Mouse (Mus musculus): ENCODE data around the gene Anxa11.
A peak's percentile ranks its signal among the peaks of the same experiment; 100 is the strongest.
"Not testable (repeated sequence)": the region's sequence is repeated elsewhere in the genome, so short reads cannot be mapped to it uniquely, and the experiment has no call there.

The Anxa11 gene

DNA sequence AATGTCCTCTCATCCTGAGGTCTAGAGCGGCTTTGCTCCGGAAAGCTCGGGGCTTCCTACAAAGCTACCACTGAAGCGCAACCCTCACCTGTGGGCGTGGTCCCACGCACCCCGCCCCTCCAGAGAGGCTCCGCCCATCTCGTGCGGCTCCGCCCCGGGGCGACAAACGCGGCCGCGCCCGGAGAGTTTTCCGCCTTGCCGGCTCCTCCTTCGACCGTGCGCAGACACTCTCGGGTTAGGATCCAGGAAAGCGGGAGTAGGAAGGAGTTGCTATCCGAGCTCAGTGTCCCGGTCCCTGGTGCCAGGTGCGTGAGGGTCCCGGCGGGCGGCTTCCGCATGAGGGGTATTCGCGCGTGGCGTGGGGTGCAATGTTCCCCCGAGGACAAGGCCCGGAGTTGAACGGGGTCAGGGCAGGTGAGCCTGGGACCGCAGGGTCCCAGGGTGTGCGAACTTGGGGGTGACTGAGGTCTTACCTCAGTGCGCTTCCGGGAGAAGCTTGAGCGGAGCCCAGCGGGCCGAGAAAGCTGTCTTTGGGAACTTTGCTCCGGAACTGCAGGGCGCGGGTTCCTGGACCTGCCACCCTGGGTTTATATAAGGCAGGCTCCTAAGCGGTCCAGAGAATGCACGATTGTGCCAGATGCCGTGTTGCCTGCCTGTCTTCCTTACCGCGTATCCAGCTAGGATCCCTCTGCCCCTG is at the start of gene Anxa11:
Anxa11 (plus strand) TSS at position 166 of the 697 bp plus-strand sequence.
- H3K27me3 ChIP-seq (ENCODE audit: control insufficient read depth, insufficient read depth, low read length, poor library complexity, severe bottlenecking): no peaks in the 10 kb centered on the region
- DNase-seq (ENCODE audit: low read depth, low spot score): peak; percentile 92
- H3K36me3 ChIP-seq (ENCODE audit: control insufficient read depth, insufficient read depth, low read length, poor library complexity, severe bottlenecking): no peaks in the 10 kb centered on the region

DNA sequence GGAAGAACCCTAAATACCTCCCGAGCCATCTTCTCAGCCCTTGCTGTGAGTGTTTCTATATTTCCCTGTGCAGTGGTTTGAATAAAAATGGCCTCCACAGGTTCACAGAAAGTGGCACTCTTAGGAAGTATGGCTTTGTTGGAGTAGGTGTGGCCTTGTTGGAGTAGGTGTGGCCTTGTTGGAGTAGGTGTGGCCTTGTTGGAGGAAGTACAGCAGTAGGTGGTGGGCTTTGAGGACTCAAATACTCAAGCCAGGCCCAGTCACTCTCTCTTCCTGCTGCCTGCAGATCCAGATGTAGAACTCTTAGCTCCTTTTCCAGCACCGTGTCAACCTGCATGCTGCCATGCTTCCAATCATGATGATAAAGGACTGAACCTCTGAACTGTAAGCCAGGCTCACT is 47.6 kb upstream of the Anxa11 start:
- Histone ChIP-seq H3K36me3 (ENCODE audit: control insufficient read depth, insufficient read depth, low read length, poor library complexity, severe bottlenecking) (no peaks in the 10 kb centered on the region), H3K27me3 (ENCODE audit: control insufficient read depth, insufficient read depth, low read length, poor library complexity, severe bottlenecking) (no peaks in the 10 kb centered on the region)
- no peak for DNase-seq (ENCODE audit: low read depth, low spot score)

- Histone ChIP-seq H3K36me3 (ENCODE audit: control insufficient read depth, insufficient read depth, low read length, poor library complexity, severe bottlenecking) (no peaks in the 10 kb centered on the region), H3K27me3 (ENCODE audit: control insufficient read depth, insufficient read depth, low read length, poor library complexity, severe bottlenecking) (no peaks in the 10 kb centered on the region)
- no peak for DNase-seq (ENCODE audit: low read depth, low spot score)
These were observed 46.9 kb upstream of the Anxa11 start for GRCm38 (mm10) chr14:25795067-25795466.

DNA sequence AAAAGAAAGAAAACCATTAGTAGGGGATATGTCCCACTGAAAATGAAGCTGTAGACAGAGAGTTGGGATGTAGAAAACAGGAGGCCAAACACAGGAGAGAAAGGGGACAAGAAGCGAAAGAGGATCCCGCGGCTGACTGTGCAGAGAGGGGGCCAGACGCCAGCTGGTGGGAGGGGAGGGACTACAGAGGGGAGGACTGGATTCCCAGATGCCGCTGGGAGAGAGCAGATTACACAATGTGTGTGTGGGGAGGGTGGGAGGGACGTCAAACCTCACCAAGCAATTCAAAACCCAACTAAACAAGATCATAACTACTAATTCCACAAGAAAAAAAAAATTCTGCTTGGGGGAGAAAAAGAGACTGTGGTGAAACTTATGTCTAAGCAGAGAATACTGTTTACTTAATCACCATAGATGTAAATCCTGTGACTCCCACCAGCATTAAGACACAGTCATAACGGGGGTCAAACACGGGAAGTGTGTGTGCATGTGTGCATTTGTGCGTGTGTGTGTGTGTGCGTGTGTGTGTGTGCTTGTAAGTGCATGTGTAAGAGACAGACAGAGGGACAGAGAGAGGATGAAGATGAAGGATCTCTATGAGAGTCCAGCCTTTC is 46.3 kb upstream of the Anxa11 start:
- Histone ChIP-seq H3K36me3 (ENCODE audit: control insufficient read depth, insufficient read depth, low read length, poor library complexity, severe bottlenecking) (no peaks in the 10 kb centered on the region), H3K27me3 (ENCODE audit: control insufficient read depth, insufficient read depth, low read length, poor library complexity, severe bottlenecking) (no peaks in the 10 kb centered on the region)
- no peak for DNase-seq (ENCODE audit: low read depth, low spot score)

DNA sequence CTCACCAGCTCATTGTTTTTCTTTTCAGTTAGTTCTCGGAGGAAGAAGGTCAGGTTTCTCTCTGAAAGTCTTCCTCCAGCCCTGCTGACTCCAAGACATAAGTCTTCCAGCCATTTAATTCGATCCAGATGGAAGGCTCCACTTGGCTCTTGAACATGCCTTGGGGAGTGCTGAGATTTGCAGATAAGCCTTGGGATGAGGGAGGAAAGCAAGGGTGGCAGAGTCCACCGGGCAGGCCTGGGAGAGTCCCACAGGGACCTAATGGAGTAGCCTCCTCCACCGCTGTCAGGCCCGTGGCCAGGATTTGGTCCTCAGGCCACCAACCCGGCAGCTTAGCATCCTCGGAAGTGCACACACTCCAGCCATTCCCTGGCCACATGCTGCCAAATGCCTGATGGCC is 45.3 kb upstream of the Anxa11 start:
- Histone ChIP-seq H3K27me3 (ENCODE audit: control insufficient read depth, insufficient read depth, low read length, poor library complexity, severe bottlenecking) (no peaks in the 10 kb centered on the region), H3K36me3 (ENCODE audit: control insufficient read depth, insufficient read depth, low read length, poor library complexity, severe bottlenecking) (no peaks in the 10 kb centered on the region)
- DNase-seq (ENCODE audit: low read depth, low spot score): no peak

GRCm38 (mm10) chr14:25800166-25800960 is 41.6 kb upstream of the Anxa11 start:
- DNase-seq (ENCODE audit: low read depth, low spot score): peak; percentile 85
- H3K27me3 ChIP-seq (ENCODE audit: control insufficient read depth, insufficient read depth, low read length, poor library complexity, severe bottlenecking): no peaks in the 10 kb centered on the region
- no peaks in the 10 kb centered on the region for H3K36me3 ChIP-seq (ENCODE audit: control insufficient read depth, insufficient read depth, low read length, poor library complexity, severe bottlenecking)

DNA sequence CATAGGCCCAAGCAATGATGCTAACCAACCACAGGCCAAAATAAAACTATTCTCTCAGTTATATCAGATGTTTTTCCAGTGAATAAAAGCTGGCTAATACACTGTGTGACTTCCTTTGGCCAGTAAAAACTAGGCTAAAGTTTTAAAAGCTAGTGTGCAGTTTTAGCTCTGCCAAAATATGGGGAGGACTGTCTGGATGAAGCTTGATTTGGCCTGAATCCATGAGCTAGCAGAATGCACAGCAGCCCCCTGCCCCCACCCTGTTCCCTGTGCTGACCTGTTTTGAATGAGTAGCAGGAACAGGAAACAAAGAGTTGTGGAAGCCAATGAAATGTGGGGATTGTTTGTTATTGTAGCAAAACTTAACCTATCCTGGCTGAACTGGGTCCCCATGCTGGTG is 39.4 kb upstream of the Anxa11 start:
- DNase-seq (ENCODE audit: low read depth, low spot score): no peak
- Histone ChIP-seq H3K36me3 (ENCODE audit: control insufficient read depth, insufficient read depth, low read length, poor library complexity, severe bottlenecking) (no peaks in the 10 kb centered on the region), H3K27me3 (ENCODE audit: control insufficient read depth, insufficient read depth, low read length, poor library complexity, severe bottlenecking) (no peaks in the 10 kb centered on the region)

DNA sequence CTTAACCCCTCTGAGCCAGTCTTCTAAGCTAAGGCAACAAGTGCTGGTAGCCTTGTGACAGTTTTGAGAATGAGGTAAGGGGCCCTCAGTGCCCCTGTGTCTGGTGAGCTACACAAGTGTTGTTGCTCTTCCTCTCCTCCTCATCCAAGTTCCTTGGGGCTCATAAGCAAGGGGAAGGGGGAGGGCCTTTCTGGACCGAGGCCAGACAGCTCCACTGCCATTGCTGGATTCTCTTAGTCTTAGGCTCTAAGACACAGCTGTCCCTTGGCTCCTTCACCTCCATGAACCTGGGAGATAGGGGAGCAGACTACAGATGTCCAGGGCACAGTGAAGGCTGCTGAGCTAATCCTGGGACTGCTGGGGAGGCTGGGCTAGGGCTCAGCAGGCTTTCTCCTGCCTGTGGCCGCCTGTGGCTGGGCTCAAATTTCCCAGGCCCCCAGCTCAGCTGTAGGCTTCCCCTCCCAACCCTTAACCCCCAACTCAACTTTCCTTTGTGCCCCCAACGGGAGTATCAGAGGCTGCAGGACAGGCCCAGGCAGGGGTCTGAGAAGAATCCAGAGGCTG is 38.6 kb upstream of the Anxa11 start:
- Histone ChIP-seq H3K27me3 (ENCODE audit: control insufficient read depth, insufficient read depth, low read length, poor library complexity, severe bottlenecking) (no peaks in the 10 kb centered on the region), H3K36me3 (ENCODE audit: control insufficient read depth, insufficient read depth, low read length, poor library complexity, severe bottlenecking) (no peaks in the 10 kb centered on the region)
- no peak for DNase-seq (ENCODE audit: low read depth, low spot score)

DNA sequence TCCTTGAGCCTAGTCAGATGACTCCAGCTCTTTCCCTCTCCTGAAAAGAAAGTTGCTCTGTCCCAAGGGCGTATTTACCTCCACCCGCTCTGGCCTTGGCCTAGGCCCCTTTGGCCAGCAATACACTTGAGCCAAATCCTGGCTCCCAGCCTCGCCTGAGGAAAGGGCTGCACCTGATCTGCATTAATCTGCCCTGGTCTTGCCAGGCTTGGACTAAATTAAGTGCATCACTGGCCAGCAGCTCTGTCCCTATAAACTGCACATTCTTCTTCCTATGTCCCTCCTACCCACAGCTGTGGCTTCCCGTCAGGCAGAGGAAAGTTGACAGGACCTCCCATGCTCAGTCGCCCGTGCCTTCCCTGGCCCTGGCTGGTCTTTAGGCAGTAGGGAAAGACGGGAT is 36.1 kb upstream of the Anxa11 start:
- H3K27me3 ChIP-seq (ENCODE audit: control insufficient read depth, insufficient read depth, low read length, poor library complexity, severe bottlenecking): no peaks in the 10 kb centered on the region
- H3K36me3 ChIP-seq (ENCODE audit: control insufficient read depth, insufficient read depth, low read length, poor library complexity, severe bottlenecking): no peaks in the 10 kb centered on the region
- no peak for DNase-seq (ENCODE audit: low read depth, low spot score)

GRCm38 (mm10) chr14:25806561-25806960 is 35.4 kb upstream of the Anxa11 start:
- Histone ChIP-seq H3K27me3 (ENCODE audit: control insufficient read depth, insufficient read depth, low read length, poor library complexity, severe bottlenecking) (no peaks in the 10 kb centered on the region), H3K36me3 (ENCODE audit: control insufficient read depth, insufficient read depth, low read length, poor library complexity, severe bottlenecking) (no peaks in the 10 kb centered on the region)
- DNase-seq (ENCODE audit: low read depth, low spot score): no peak

DNA sequence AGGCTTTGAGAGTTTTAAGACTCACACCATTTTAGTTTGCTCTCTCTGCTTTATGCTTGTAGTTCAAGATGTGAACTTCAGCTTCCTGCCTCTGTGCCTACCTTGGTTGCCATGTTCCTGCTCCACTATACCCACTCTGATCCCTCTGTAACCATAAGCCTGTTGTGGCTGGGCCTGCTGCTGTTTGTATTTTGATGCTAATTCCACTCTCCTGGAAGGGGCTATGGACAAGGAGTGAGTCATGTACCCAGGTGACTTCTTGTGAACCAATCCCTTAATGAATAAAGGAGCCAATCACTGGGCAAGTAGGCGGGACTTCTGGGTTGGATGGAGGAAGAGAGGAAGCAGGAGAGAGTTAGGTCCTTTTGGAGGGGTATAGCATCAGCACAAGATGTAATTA is 30.9 kb upstream of the Anxa11 start:
- DNase-seq (ENCODE audit: low read depth, low spot score); H3K36me3 ChIP-seq (ENCODE audit: control insufficient read depth, insufficient read depth, low read length, poor library complexity, severe bottlenecking); H3K27me3 ChIP-seq (ENCODE audit: control insufficient read depth, insufficient read depth, low read length, poor library complexity, severe bottlenecking): not testable (repeated sequence)

DNA sequence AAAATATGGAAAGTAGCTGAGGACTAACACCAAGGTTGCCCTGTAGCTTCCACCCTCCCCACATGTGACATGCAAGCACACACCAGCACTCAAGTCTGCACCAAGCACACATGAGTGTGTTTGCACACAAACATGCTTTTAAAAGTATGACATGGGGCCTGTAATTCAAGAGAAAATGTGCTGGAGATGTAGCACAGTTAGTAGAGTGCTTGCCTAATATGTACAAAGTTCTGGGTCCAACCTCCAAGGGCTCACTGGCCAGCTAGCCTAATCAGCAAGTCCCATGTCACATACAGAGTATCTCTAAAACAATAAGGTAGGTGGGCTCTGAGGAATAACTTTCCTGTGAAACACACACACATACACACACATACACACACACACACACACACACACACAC is 27.8 kb upstream of the Anxa11 start:
- no peaks in the 10 kb centered on the region for H3K36me3 ChIP-seq (ENCODE audit: control insufficient read depth, insufficient read depth, low read length, poor library complexity, severe bottlenecking)
- H3K27me3 ChIP-seq (ENCODE audit: control insufficient read depth, insufficient read depth, low read length, poor library complexity, severe bottlenecking): no peaks in the 10 kb centered on the region
- no peak for DNase-seq (ENCODE audit: low read depth, low spot score)

- no peaks in the 10 kb centered on the region for H3K27me3 ChIP-seq (ENCODE audit: control insufficient read depth, insufficient read depth, low read length, poor library complexity, severe bottlenecking)
- H3K36me3 ChIP-seq (ENCODE audit: control insufficient read depth, insufficient read depth, low read length, poor library complexity, severe bottlenecking): no peaks in the 10 kb centered on the region
- DNase-seq (ENCODE audit: low read depth, low spot score): peak; percentile 61
These were observed 25.5 kb upstream of the Anxa11 start for GRCm38 (mm10) chr14:25816416-25816815.

DNA sequence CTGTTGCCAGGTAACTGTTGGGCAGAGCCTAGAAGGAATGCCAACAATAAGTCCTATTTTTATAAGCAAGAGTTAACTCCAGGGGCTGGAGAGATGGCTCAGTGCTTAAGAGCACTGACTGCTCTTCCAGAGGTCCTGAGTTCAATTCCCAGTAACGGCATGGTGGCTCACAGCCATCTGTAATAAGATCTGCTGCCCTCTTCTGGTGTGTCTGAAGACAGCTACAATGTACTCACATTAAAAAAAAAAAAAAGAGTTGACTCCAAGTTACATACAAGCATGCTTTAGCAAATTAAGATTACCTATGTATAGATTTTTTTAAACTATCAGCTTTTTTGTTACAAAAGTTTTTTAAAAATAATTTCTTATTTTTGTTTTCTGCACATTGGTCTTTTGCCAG is 19.4 kb upstream of the Anxa11 start:
- no peaks in the 10 kb centered on the region for H3K36me3 ChIP-seq (ENCODE audit: control insufficient read depth, insufficient read depth, low read length, poor library complexity, severe bottlenecking)
- no peak for DNase-seq (ENCODE audit: low read depth, low spot score)
- H3K27me3 ChIP-seq (ENCODE audit: control insufficient read depth, insufficient read depth, low read length, poor library complexity, severe bottlenecking): no peaks in the 10 kb centered on the region

- DNase-seq (ENCODE audit: low read depth, low spot score): no peak
- H3K36me3 ChIP-seq (ENCODE audit: control insufficient read depth, insufficient read depth, low read length, poor library complexity, severe bottlenecking): no peaks in the 10 kb centered on the region
- no peaks in the 10 kb centered on the region for H3K27me3 ChIP-seq (ENCODE audit: control insufficient read depth, insufficient read depth, low read length, poor library complexity, severe bottlenecking)
These were observed 17.0 kb upstream of the Anxa11 start for GRCm38 (mm10) chr14:25824995-25825394.

Measured in splenic B cell, adult 2 months (primary cell).